Mouse (Mus musculus) E14TG2a.4 (cell line): ENCODE measurements around the gene Kif16b.

ENCODE experiments used
- CTCF ChIP-seq: conservative IDR thresholded peaks from 2 replicates; pipeline ENCODE4 v1.5.1; 2014; ENCODE audit warnings: low read length
- POU5F1 ChIP-seq: IDR thresholded peaks from 2 replicates; pipeline ENCODE4 v1.6.1; 2014; ENCODE audit warnings: low read length, borderline replicate concordance

DNA sequence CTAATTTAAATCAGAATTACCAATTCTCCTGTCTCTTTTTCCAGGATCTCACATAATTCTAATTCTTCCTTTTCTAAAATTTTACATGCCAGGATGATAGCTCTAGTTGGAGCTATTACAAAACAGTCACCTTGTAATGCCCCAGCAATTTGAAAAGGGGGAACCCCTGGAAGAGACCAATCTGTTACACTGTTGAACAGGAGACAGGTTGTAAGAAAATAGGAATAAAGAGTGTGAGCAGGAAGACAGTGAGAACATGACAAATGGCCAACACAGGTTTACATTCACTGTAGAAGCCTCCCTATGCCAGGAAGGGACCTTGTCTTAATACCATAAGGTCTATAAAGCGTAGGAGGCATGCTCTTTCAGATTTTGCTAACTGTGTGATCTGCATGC is 206.4 kb downstream of the Kif16b start:
- TF ChIP-seq CTCF (no peak), POU5F1 (no peak)
